32 mouse cellular contexts compared by ENCODE assay signal in the genomic region with DNA sequence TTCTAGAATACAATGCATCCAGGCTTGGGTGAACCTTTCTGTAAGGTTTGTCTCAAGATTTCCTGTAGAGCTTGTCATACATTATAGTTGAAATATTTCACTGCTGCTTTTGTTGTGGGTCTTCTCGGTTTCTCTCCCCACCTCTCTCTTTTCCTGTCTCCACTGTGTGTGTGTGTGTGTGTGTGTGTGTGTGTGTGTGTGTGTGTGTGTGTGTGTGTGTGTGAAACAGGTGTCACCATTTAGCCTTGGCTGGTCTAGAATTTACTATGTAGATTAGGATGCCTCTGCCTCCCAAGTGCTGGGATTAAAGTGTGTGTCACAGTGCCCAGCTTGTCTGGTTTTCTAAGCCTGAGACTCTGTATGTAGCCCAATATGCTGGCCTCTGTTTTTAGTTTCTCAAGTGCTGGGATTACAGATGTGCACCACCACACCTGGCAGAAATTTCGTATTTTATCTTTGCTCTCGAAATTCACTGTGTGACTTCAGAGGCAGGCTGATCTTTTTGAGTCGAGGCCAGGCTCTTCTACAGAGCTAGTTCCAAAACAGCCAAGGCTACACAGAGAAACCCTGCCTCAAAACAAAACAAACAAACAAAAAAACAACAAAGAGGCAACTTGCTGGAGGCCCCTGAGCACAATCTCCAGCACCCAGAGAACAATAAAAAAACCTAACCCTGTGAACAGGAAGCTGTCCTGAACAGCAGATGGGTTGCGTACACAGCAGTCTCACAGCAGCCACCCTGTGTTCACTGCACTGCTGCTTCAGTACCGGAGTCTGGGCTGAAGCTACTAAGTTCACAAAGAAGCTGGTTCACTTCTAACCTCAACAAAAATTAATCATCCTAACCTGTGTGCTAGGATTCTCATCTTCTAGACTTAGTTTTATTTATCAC. TPM values are rescaled to one million over a fixed set of nuclear protein-coding genes. Genes with fewer than 3 reads are reported as not detected.
DNase-seq lines count a peak whose midpoint lies in the region; ATAC-seq and TF ChIP-seq lines count a peak whose summit lies in the region.
"Had no signal": no experiment of that assay in that cellular context is flagged by ENCODE, and none has a peak within 500 bp of the region (broad histone marks: within the 10 kb centered on the region; RNA-seq: fewer than 3 reads in every experiment).

No protein-coding gene starts in this region.

- peaks cover 13% of the 10 kb centered on the region for H3K4me1 ChIP-seq in thymus, adult 2 months (replicated peaks; ENCODE audit: control insufficient read depth, insufficient read depth, low read length)
- no peaks in the 10 kb centered on the region for H3K4me1 ChIP-seq in forebrain, embryonic 11.5 days (replicated peaks; ENCODE audit: control insufficient read depth, insufficient read depth, low read length)
- H3K4me1 ChIP-seq: embryonic facial prominence, embryonic 12.5 days; forebrain, embryonic 12.5 days; hindbrain, embryonic 15.5 days; midbrain, embryonic 13.5 days had no signal

- TF ChIP-seq CTCF in thymus, adult 2 months (IDR thresholded peaks at IDR 0.05; ENCODE audit: borderline replicate concordance, control insufficient read depth, extremely low read depth, insufficient read depth, low read length, poor library complexity), result no peak

- H3K9me3 ChIP-seq in forebrain, embryonic 11.5 days (ENCODE audit: control insufficient read depth, low read length), result no peaks in the 10 kb centered on the region
- H3K9me3 ChIP-seq: embryonic facial prominence, embryonic 12.5 days; forebrain, embryonic 12.5 days; hindbrain, embryonic 15.5 days; limb, embryonic 15.5 days; midbrain, embryonic 13.5 days had no signal

- peaks cover 17% of the 10 kb centered on the region for H3K36me3 ChIP-seq in thymus, adult 2 months (ENCODE audit: control insufficient read depth, insufficient read depth, low read length)
- peaks cover 58% of the 10 kb centered on the region for H3K36me3 ChIP-seq in myocyte (ENCODE audit: control insufficient read depth, insufficient read depth)
- H3K36me3 ChIP-seq in forebrain, embryonic 11.5 days (ENCODE audit: control insufficient read depth, insufficient read depth, low read length), result no peaks in the 10 kb centered on the region; the same call in 1 of the 2 replicates

- H3K27ac ChIP-seq in thymus, adult 2 months (ENCODE audit: control insufficient read depth, insufficient read depth, low read length), result peak overlapping the region; percentile 75
- H3K27ac ChIP-seq in forebrain, embryonic 11.5 days (ENCODE audit: low read depth, low read length), result no peak overlapping the region
- H3K27ac ChIP-seq: embryonic facial prominence, embryonic 12.5 days; forebrain, embryonic 12.5 days; gastrocnemius, adult 2 months; hindbrain, embryonic 15.5 days; limb, embryonic 15.5 days; liver, embryonic 14.5 days; midbrain, embryonic 13.5 days had no signal

- H3K27me3 ChIP-seq in thymus, adult 2 months (ENCODE audit: control insufficient read depth, insufficient read depth, low read length), result no peaks in the 10 kb centered on the region
- no peaks in the 10 kb centered on the region for H3K27me3 ChIP-seq in myocyte (ENCODE audit: control insufficient read depth, insufficient read depth, insufficient read length)
- H3K27me3 ChIP-seq in forebrain, embryonic 11.5 days (ENCODE audit: control insufficient read depth, insufficient read depth, low read length), result no peaks in the 10 kb centered on the region
- H3K27me3 ChIP-seq: embryonic facial prominence, embryonic 12.5 days; forebrain, embryonic 12.5 days; hindbrain, embryonic 15.5 days; limb, embryonic 15.5 days; midbrain, embryonic 13.5 days had no signal

- peak; percentile 72 for DNase-seq in heart, adult 11 months
- DNase-seq in heart, adult 8-10 months (ENCODE audit: low spot score), result no peak
- no peak for DNase-seq in thymus, adult 2 months
- no peak for DNase-seq in thymus, postnatal 10 days (ENCODE audit: low spot score in 2 of 2)
- DNase-seq in ovary, adult 18-20 months (ENCODE audit: low spot score), result no peak
- no peak for DNase-seq in forebrain, embryonic 11.5 days (ENCODE audit: low spot score)
- DNase-seq: adrenal gland, postnatal 14 days; cerebellum, postnatal 14 days; gastrocnemius, adult 2 months; left cerebral cortex, postnatal 4 days; lung, embryonic 14.5 days; right cerebral cortex, postnatal 14 days; spleen, adult 18-20 months had no signal

- H3ac ChIP-seq in myocyte (ENCODE audit: control insufficient read depth, insufficient read length), result no peak overlapping the region

- ATAC-seq in forebrain, embryonic 11.5 days (replicated peaks; ENCODE audit: low FRiP score), result no peak
- ATAC-seq: intestine, embryonic 16.5 days; midbrain, embryonic 13.5 days had no signal

- H3K79me2 ChIP-seq in myocyte (ENCODE audit: control insufficient read depth, insufficient read depth), result peaks cover 2% of the 10 kb centered on the region

- no peak overlapping the region for H3K4me3 ChIP-seq in thymus, adult 2 months (ENCODE audit: control insufficient read depth, insufficient read depth, low read length)
- no peak overlapping the region for H3K4me3 ChIP-seq in myocyte
- H3K4me3 ChIP-seq in forebrain, embryonic 11.5 days (ENCODE audit: low read depth, low read length), result no peak overlapping the region
- H3K4me3 ChIP-seq: embryonic facial prominence, embryonic 12.5 days; forebrain, embryonic 12.5 days; gastrocnemius, adult 2 months; hindbrain, embryonic 15.5 days; limb, embryonic 15.5 days; midbrain, embryonic 13.5 days had no signal

- no peak overlapping the region for H3K4me2 ChIP-seq in myocyte (ENCODE audit: low read depth)
- no peak overlapping the region for H3K4me2 ChIP-seq in forebrain, embryonic 11.5 days (ENCODE audit: low read depth, low read length, severe bottlenecking)
- H3K4me2 ChIP-seq: embryonic facial prominence, embryonic 12.5 days; forebrain, embryonic 12.5 days; heart, embryonic 11.5 days; hindbrain, embryonic 15.5 days; limb, embryonic 15.5 days; lung, embryonic 14.5 days; midbrain, embryonic 13.5 days had no signal

- no peak overlapping the region for H3K9ac ChIP-seq in forebrain, embryonic 11.5 days (ENCODE audit: low read length)
- H3K9ac ChIP-seq: embryonic facial prominence, embryonic 12.5 days; forebrain, embryonic 12.5 days; hindbrain, embryonic 15.5 days; limb, embryonic 15.5 days; liver, embryonic 14.5 days; lung, embryonic 14.5 days; midbrain, embryonic 13.5 days had no signal

- TF ChIP-seq POLR2A in thymus, adult 2 months (IDR thresholded peaks at IDR 0.05; ENCODE audit: control insufficient read depth, extremely low read depth, insufficient read depth, low read length, poor library complexity), result no peak
- no peak for TF ChIP-seq POLR2A in myocyte (IDR thresholded peaks at IDR 0.05; ENCODE audit: insufficient read length, low read depth)

- 16% methylated on average over 6 of the region's 6 CpGs for WGBS in thymus, adult 2 months
- 88% methylated on average over 6 of the region's 6 CpGs for WGBS in forebrain, embryonic 11.5 days

TF ChIP-seq in myocyte, 11 proteins besides CTCF, POLR2A, EP300 and RAD21:
- TF ChIP-seq POLR2AphosphoS2 (IDR thresholded peaks at IDR 0.05; ENCODE audit: insufficient read length, low read depth), result peak; percentile 59
- no peak for TF ChIP-seq MYOG (IDR thresholded peaks at IDR 0.05; ENCODE audit: control insufficient read depth in 1 of 3, insufficient read depth in 1 of 3, insufficient read length in 2 of 3, low read depth in 2 of 3)
- no peak for TF ChIP-seq E2F4 (IDR thresholded peaks at IDR 0.05; ENCODE audit: insufficient read depth)
- TF ChIP-seq MAX (IDR thresholded peaks at IDR 0.05; ENCODE audit: low read depth), result no peak
- no peak for TF ChIP-seq SRF (IDR thresholded peaks at IDR 0.05; ENCODE audit: control insufficient read depth, insufficient read length, low read depth)

RNA-seq across cellular contexts. Expression of a gene that starts 1.6 kb away (rescaled TPM):
- 1 to 10 TPM in 3 of 4 experiments, under 1 TPM in 1; 0.65 to 2.2 (median 1.9) TPM for total RNA-seq in heart, adult 8-10 months (2022)
- polyA plus RNA-seq in thymus, adult 2 months (2012; rRNA removed), result 10.8 and 11.7 TPM in 2 replicates
- 0.84 TPM for polyA plus RNA-seq in myocyte (2012; fragmentation: generic; extraction: Trizol)
- polyA plus RNA-seq in forebrain, embryonic 11.5 days (2014; fragmentation: Nextera tagmentation; extraction: Ambion mirVana), result 0.80 and 2.1 TPM in 2 replicates

RNA-seq across cellular contexts. Expression of a gene that starts 8.4 kb away (rescaled TPM):
- 10 to 100 TPM; 38.8 to 50.0 (median 44.7) TPM for total RNA-seq in heart, adult 8-10 months (2022)
- 133 and 166 TPM in 2 replicates for polyA plus RNA-seq in thymus, adult 2 months (2012; rRNA removed)
- 76.2 TPM for polyA plus RNA-seq in myocyte (2012; fragmentation: generic; extraction: Trizol)
- polyA plus RNA-seq in forebrain, embryonic 11.5 days (2014; fragmentation: Nextera tagmentation; extraction: Ambion mirVana), result 98.9 and 109 TPM in 2 replicates

RNA-seq across cellular contexts. Expression of a gene that starts 9.5 kb away (rescaled TPM):
- 1 to 10 TPM; 1.7 to 2.8 (median 2.3) TPM for total RNA-seq in heart, adult 8-10 months (2022)
- 11.3 and 12.7 TPM in 2 replicates for polyA plus RNA-seq in thymus, adult 2 months (2012; rRNA removed)
- polyA plus RNA-seq in myocyte (2012; fragmentation: generic; extraction: Trizol), result 5.9 TPM
- polyA plus RNA-seq in forebrain, embryonic 11.5 days (2014; fragmentation: Nextera tagmentation; extraction: Ambion mirVana), result 25.4 and 28.4 TPM in 2 replicates

RNA-seq across cellular contexts. Expression of a gene that starts 22.8 kb away (rescaled TPM):
- total RNA-seq in heart, adult 8-10 months (2022), result not detected
- polyA plus RNA-seq in thymus, adult 2 months (2012; rRNA removed), result not detected in 2 replicates
- polyA plus RNA-seq in myocyte (2012; fragmentation: generic; extraction: Trizol), result not detected
- 15.6 TPM in 1 of 2 replicates, not detected in the other for polyA plus RNA-seq in forebrain, embryonic 11.5 days (2014; fragmentation: Nextera tagmentation; extraction: Ambion mirVana)
- total RNA-seq: adrenal gland, postnatal 14 days; gastrocnemius, adult 2 months; hematopoietic stem cell, adult 5-6 weeks; layer of hippocampus, postnatal 14 days; left cerebral cortex, adult 8-10 months; left cerebral cortex, postnatal 4 days; megakaryocyte, adult 5-6 weeks; neutrophil, adult 5-6 weeks had no signal
- polyA plus RNA-seq: embryonic facial prominence, embryonic 12.5 days; gonadal fat pad, adult 2 months; heart, postnatal 0 days; kidney, embryonic 14.5 days; large intestine, adult 2 months; liver, embryonic 14.5 days; lung, embryonic 14.5 days; testis, adult 2 months had no signal

RNA-seq across cellular contexts. Expression of a gene that starts 56.0 kb away (rescaled TPM):
- 100 to 1,000 TPM; 452 to 509 (median 465) TPM for total RNA-seq in heart, adult 8-10 months (2022)
- 846 and 935 TPM in 2 replicates for polyA plus RNA-seq in thymus, adult 2 months (2012; rRNA removed)
- 892 TPM for polyA plus RNA-seq in myocyte (2012; fragmentation: generic; extraction: Trizol)
- 236 and 247 TPM in 2 replicates for polyA plus RNA-seq in forebrain, embryonic 11.5 days (2014; fragmentation: Nextera tagmentation; extraction: Ambion mirVana)
